Mouse (Mus musculus) retina, adult 2 months (tissue): ENCODE measurements around the gene Card11.

ENCODE experiments used
- DNase-seq: peaks from one replicate; pipeline ENCODE4 v3.0.0-alpha.2; 2012; ENCODE audit warnings: low read depth, low spot score

The Card11 gene

DNA sequence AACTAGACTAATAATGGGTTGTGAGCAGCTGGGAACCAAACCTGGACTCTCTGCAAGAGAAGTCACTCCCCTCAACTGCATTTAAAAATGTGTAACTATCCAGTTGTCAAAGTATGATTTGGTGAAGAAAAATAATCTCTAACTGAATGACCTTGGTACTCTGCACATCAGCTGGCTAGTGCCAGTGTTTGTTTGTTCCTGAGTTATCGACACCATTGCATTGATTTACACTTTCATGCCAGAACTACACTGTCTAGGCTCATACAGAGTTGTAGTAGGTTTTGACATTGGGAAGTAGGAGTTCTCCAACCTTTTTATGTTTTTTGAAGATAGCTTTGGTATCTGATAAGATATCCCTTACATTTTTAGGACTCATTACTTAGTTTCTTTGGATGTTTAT, 81.9 kb downstream of the Card11 start:
- DNase-seq, result no peak

DNA sequence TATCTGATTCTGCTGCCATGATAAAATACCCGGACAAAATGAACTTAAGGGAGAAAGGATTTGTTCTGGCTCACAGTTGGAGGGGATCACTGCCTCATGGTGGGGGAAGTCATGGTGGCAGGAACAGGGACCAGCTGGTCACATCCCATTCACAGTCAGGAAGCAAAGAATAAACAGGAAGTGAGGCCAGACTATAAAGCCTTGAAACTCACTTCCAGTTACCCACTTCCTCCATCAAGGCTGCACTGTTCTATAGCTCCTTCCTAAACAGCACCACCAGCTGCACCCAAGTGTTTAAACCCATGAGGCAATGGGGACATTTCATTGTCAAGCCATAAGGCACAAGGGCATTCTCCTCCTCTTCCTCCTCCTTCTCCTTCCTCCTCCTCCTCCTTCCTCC, 82.6 kb downstream of the Card11 start:
- no peak for DNase-seq

DNA sequence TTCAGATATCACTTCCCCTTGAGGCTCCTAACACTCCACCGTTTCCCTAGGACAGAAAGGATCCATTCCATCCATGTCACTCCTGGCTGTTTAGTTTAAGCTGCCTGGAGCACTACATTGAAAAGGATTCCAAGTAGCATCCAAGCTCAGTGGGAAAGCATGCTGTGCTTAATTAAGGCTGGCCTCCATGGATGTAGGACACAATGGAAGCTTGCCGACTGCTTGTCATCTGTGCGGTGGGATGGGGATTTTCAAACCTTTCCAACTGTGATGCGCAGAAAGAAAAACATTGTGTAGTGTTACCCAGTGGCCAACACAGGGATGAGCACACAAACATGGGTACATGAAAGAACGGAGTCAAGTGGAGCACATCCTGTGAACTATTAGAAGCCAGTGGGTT, 89.5 kb downstream of the Card11 start:
- no peak for DNase-seq

DNA sequence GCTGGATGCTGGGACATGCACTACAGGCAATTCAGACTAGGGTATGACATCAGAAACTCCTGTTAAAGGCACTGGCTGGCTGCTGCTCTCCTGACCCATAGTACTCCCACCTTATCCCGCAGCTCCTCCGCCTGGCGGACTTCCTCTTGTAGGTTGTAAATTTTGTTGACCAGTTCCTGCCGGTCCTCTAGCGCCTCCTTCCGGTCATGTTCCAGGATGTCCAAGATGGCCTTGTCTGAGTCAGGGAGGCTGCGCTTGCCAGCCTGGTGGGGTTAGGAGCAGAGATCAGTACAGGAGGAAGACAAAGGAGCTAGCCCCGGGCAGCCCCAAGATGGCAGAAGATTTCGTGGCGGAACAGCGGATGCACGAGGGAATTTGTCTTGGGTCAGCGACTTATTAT, 99.5 kb downstream of the Card11 start:
- no peak for DNase-seq

DNA sequence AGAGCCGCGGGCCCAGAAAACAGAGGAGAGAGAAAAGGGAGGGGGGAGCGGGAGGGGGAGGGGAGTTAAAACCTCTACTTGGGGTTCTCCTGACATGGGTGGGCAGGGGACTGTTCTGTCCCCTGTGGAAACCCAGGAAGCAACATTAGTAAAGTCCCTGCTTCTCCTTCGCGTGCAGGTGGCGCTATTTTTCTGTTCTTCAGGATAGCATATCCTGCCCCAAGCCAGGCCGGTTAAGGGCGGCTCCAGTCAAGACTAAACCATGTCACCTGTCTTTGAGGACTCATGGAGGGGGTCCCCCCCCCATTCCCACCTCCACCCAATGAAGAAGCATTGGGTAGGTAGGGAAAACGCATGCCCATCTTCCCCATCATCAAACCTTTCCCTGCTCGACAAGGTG, 109.3 kb downstream of the Card11 start:
- no peak for DNase-seq

DNA sequence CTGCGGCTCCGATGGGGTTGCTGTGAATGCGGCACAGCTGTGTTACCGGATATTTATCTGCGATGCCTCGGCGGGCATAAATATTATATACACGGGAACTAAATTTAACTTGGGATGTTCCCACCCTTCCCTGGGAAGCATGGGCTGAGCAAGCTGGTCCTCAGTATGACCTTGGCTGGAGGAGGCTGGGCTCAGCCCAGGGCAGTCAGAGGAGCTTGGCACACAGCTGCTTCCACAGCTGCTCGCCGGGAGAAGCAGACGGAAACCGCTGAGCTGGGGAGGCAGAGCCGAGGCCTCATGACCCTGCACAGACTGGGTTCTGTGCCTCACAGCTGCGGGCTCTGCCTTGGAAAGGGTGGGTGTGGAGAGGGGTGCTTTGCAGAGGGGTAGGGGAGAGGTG, 110.3 kb downstream of the Card11 start:
- no peak for DNase-seq

DNA sequence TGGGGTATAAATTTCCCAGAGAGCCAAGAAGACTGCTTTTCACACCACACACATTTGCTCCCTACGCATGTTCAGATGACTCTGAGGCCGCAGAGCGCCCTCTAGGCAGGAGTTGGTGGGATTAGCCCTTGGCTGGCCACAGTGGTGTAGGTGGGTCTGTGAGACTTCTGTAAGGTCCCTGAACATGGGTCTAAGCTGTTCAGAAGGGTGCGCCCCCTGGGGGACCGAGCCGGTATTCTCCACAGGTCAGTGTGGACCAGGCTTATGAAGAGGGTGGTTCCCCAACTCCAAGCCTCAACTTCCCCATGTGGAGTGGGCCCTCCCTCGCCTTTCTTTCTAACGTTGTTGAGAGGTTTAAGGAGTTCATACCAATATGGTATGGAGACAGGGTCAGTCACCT, 110.8 kb downstream of the Card11 start:
- DNase-seq, result no peak

DNA sequence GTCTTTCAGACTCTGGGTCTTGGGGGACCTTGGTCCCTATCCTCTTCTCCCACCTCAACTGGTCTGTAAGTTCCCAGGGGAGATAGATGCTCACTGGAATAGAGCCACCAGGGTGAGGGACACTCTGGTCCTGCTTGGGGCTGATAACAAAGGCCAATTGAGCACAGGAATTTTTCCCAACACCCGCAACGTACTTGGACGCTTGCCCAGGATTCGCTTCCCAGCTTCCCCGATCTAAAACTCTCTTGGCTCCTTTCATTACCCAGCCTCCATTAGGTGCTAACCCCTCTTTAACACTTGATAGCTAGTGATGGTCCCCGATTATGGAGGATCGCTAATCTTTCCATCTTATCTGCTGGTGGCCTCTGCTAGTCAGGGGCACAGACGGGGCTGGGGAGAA, 112.5 kb downstream of the Card11 start:
- DNase-seq, result no peak

DNA sequence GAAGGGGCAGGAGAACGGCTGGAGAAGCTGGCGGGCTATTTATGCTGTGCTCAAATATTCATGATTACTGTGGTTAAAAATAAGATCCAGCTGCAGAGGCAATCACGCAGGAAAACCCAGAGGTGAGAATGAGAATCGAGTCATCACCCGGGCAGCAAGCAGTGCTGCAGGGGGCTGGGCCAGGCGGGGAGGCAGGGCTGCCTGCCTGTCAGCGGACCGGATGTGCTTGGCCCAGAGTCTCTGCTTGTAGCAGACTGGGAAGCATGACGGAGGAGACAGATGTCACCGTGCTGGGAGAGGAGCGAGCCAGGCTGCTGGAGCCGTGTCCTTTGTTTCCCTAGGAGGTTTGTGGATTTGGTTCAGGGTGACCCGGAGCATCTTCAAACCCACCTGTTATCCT, 115.4 kb downstream of the Card11 start:
- DNase-seq, result no peak

DNA sequence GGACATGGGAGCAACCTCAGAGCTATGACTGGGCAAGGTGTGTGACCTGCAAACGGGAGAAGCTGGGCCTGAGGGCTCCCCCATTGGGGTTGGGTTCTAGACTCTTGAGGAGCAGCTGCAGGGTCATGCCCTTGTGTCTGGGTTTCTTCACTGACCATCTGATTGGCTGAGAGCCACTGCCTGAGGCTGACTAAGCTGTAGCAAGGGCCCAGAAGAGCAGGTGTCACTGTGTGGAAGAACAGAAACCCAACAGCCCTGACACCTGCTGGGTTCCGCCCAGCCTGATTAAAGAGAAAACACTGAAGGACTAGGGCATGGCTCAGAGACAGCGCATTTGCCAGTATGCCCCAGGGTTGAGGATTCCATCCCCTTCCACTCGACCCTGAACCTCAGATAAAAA, 118.0 kb downstream of the Card11 start:
- no peak for DNase-seq

DNA sequence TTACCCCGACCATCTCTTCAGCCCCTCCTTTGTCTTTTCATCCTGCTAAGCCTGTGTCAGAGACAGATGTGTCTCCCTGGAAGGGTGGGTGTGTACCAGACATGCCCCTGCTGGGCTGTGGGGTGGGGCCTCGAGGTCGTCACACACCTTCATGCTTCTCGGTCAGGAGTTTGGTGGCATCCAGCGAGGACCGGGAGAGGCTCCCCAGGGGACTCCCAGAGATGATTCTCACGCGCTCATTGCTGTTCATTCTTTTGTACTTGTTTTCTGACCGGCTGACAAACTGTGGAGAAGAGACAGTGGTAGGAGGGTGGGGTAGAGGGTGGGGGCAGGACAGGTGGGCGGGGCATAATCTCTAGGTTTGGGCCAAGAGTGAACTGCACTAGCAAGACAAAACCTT, 120.2 kb downstream of the Card11 start:
- no peak for DNase-seq

DNA sequence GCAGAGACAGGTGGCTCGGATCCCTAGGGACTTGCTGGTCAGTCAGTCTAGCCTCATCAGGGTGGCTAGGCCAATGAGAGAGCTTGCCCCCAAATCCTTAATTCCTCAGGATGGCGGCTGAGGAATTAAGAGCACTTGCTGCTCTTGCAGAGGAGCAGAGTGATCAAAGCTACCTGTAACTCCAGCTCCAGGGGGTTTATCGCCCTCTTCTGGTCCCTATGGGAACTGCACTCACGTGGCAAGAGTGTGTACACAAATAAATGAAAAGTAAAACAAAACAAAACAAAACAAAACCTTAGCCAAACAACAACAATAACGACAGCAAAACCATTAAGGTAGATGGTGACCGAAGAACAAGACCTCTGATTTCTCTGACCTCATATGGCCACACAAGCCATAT, 121.7 kb downstream of the Card11 start:
- DNase-seq, result no peak

DNA sequence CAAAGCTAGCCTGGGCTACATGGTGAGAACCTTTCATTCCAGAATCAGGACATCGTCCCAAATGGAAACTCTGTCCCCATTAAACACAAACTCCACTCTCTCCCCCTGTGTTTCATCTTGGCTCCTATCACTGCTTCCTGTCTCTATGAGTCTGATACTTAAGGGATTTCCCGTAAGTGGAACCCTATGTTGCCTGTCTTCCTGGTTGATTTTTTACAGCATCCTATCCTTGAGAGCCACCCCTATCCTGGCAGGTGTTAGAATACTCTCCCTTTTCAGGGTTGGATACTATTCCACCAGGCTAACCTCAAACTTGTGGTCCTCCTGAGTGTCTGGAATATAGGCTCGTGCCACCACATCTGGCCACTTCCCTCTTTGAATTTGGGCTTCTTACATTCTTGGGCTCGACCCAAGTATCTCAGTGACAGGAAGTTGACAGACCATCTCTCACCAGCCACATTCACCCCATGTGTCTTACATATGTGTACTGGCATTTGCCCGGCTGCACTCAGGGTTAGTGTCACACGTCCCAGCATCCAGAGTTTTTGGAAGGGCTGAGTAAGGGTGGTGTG, 126.6 kb downstream of the Card11 start:
- no peak for DNase-seq

DNA sequence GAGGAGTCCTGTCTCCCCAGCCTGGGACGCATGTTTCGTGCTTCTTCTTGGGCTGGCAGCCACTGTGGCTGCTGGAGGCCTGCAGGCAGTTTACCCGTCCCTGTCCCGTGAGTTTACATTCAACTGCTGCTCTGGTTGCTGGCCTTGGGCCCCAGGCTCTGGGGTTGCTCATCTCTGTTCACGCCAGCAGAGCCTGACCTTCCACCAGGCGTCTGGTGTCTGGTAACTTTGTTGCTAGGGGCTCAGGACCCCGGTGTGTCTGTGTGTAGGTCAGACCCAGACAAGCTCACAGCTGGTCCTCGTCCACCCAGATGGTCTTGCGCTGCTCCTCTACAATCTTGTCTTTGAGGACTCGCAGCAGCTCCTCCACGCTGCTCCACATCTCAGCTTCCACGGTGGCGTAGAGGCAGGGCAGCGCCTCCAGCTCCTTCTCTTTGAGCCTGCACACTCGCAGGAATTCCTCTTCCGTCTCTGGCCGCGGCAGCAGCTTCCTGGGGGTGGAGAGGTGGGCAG, 127.3 kb downstream of the Card11 start:
- no peak for DNase-seq

DNA sequence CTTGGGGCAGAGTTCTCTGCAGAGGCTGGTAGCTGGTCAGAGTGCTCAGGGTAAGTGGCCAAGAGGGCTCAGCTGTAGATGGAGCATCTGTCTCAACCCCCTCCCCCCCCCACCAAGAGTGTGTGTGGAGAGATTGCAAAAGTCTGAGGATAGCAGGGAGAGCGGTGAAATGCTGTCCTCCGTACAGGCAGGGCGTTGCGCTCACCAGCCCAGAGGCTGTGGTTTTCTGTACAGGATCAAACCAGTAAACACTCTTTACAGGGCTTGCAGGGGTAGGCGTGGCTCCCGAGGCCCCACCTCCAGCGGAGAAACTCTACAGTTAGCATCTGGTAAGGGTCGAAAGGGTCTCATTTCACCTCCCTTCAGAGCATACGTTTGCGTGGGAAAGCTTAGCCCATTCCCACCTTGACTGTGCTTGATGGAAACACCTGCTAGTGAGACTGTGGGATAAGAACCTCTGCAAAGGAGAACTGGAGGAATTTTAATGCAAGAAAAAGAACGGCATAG, 127.8 kb downstream of the Card11 start:
- DNase-seq, result no peak

DNA sequence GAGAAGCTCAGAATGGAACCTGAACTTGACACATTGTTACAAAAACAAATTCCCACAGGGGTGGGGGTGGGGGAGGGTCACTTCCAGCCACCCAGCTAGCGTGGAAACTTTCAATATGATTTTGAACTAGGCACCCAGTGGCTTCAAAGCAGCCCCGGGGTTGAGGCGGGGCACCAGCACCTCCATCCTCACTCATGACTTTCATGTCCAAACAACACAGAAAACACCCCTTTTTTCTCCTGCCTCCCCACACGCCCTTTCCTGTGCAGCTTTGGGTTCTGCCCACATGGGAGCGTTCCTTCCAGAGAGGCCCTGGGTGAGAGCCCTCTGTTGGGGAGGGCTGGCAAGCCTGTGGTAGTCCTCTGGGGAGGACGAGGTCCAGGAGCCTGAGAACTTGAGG, 129.1 kb downstream of the Card11 start:
- no peak for DNase-seq

DNA sequence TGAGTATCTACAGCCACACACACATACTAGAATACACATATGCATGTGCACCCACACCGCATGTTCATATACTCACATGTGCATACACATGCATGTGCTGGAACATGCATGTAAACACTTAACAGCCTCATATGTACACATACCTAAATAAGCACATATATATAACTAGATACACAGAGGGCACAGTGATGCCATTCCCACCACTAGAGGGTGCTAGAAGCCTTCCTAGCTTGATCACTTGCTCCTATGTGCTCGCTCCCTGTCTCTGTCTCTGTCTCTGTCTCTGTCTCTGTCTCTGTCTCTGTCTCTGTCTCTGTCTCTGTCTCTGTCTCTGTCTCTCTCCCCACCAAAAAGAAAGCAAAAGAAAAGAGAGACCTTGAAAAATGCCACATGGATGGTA, 131.3 kb downstream of the Card11 start:
- peak; percentile 37 for DNase-seq

DNA sequence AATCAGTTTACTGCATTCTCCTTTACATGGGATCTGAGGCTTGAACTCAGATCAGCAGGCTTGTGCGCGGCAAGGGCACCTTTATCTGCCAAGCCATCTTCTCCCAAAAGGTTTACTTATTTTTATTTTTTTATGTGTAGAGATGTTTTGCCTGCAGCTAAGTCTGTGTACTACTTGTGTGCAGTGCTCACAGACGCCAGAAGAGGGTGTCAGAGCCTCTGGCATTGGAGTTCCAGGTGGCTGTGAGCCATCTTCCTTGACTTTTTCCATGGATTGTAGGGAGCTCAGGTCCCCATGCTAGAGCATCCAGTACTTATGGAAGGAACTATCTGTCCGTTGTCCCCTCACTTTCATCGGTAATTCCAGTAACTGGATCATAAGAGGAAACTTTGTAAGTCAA, 140.7 kb downstream of the Card11 start:
- no peak for DNase-seq

DNA sequence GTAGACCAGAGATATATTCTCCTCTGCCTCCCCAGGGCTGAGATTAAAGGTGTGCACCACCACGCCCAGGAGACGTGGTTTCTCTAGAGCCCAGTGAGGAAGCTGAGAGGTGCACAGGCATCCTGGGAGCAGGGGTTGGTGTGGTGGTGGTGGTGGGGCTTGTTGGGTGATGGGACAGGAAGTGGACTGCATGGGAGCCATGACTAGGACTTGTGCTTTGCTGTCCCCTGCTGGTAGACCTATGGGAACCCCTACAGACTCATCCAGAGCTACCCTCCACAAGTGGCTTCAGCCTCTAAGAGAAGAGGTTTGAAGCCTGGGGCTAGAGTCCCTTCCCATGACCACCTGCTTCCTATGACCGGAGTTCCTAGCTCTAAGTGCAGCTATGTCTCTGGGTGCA, 142.0 kb downstream of the Card11 start:
- no peak for DNase-seq

DNA sequence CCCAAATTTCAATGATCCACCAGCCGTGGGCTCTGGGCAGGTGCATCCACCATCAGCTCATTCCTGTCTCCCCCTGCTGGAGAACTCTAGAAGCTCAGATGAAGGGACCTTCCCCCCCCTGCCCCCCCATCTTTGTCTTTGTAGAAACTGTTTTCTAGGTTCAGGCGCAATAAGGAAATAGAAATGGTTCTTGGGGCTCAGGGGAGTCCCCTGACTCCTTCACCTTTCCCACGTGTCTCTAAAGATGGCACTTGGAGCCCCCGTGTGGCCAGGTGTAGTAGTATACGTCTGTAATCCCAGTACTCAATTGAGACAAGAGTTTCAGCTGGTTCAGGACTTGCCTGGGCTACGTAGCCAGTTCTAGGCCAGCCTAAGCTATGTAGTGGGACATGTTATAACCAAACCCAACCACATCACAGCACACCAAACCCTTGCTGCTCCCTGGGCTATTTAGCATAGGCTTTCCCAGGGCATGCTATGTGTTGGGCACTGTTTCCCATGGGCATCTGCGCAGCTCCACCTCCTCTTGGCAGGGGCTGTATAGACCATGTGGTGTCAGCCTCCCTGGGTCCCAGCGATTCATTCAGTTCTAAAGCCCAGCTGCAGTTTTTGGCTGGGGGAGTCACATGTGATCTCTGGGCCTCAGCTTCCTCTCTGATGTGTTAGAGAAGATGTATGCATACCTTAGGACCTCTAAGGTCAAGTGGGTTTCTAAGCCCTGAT, 142.8 kb downstream of the Card11 start:
- DNase-seq, result no peak

DNA sequence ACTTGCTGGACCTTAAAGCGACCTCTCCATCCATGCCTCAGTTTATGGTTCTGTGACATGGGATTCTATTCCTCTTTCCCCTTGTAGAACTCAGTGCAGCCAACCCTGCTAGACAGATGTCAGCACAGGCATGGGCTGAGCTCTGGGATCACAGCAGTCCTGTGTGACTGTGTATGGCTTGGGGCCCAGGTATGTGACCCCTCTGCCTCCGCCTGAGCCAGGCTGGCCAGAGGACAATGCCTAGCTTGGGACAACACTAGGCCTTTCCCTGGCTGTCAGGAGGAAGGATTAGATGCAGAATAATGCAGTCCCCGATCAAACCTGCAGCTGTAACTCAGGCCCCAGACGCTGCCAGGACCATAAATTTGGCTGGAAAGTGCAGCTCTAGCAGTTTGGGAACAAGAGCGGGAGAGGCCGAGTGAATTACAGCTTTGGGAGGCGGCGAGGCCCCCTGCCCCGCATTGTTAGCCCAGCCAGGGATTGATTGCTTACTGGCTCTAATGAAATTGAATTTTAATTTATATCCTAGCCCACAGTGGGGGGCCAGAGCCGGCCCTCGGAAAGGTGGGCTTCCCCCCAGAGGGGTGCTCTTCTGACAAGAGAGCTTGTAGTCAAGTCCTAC, 144.4 kb downstream of the Card11 start:
- no peak for DNase-seq

DNA sequence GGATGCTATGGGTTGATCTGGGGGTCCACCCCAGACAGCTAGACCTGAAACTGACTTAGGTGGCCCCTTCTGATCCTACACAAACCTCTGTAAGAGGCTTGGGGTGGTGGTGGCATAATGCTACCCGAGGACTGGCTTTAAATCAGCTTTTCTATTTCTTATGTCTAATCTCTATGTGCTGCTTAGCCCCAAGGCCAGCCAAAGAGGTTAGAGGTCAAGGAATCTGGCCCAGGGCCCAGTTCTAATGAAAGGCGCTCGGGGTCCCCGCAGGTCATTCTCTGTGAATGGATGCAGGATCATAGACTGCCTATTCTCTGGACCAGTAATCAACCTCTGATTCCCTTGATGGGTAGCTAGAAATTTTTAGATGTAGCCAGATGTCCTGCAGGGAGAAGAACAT, 145.7 kb downstream of the Card11 start:
- DNase-seq, result no peak

DNA sequence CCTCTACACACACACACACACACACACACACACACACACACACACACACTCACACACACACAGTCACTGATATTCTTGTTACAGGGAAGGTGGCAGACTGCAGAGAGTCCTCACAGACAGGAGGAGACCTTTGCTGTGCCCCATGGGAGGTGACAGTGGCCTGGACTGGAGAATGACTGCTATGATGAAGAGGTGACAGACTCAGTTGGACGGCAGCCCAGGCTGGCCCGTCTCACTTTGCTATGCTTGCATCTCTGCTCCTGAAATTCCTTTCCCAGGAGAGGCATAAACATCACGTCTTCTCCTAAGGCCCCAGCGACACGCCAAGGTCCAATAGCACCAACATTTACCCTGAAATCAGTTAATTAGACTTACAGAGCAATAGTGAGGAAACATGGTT, 146.7 kb downstream of the Card11 start:
- no peak for DNase-seq
